Mouse (Mus musculus): ENCODE measurements around the gene Vash1.

The Vash1 gene

GRCm38 (mm10) chr12:86716962-86717361 is 38.5 kb downstream of the Vash1 start:
- no peak for DNase-seq (ENCODE audit: low spot score in 2 of 2)

- DNase-seq (ENCODE audit: low spot score in 2 of 2), result no peak
Observed at GRCm38 (mm10) chr12:86719961-86720639, 41.6 kb downstream of the Vash1 start.

- DNase-seq (ENCODE audit: low spot score in 2 of 2), result no peak
Observed at GRCm38 (mm10) chr12:86721453-86721852, 43.0 kb downstream of the Vash1 start.

GRCm38 (mm10) chr12:86724300-86724699 is 45.8 kb downstream of the Vash1 start:
- no peak for DNase-seq (ENCODE audit: low spot score in 2 of 2)

- peak; percentile 31 to 38 for DNase-seq (ENCODE audit: low spot score in 2 of 2)
Observed at GRCm38 (mm10) chr12:86725706-86726105, 47.2 kb downstream of the Vash1 start.

- peak; percentile 90 to 93 for DNase-seq (ENCODE audit: low spot score in 2 of 2)
Observed at GRCm38 (mm10) chr12:86726120-86726640, 47.7 kb downstream of the Vash1 start, which contains the start of gene Angel1. Gene Angel1, minus strand, starts transcription at chr12:86726460.

- no peak for DNase-seq (ENCODE audit: low spot score in 2 of 2)
Observed at GRCm38 (mm10) chr12:86734319-86734810, 55.9 kb downstream of the Vash1 start, which contains the start of gene Lrrc74a. Gene Lrrc74a, plus strand, starts transcription at chr12:86734369.

All from right cerebral cortex, adult 2 months (tissue).